Mouse (Mus musculus) c-Kit-positive CD71-positive TER-119-positive erythroid progenitor cells, embryonic 14.5 days (primary cell): ENCODE data around the gene Tmem182.

ENCODE experiments used
- DNase-seq: peaks from one replicate; pipeline ENCODE4 v3.0.0-alpha.2; 2013; ENCODE audit warnings: low spot score

Gene Tmem182

DNA sequence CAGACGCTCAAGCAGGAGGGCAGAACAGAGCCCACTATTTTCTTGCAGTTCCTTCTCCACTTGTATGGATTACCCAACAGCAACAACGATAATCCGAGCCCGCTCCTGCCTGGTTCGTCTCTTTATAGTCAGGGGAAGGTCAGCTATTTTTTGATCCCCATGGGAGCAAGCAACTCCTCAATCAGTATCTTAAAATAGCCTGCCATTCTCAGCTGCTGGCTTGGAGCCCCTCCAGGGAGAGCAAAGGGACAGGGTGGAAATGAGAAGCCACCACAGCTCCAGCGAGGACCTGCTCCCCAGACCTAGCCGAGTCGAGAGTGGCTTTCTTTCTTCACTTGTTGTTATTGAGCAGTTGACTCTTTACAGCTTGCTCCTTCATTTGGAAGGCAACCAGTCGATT is at the start of gene Tmem182:
TSS of gene Tmem182 (plus strand) at position 251 of the 400 bp plus-strand sequence.
- no peak for DNase-seq

- DNase-seq, result no peak
These were observed 45.5 kb upstream of the Tmem182 start for GRCm38 (mm10) chr1:40759751-40760445.

DNA sequence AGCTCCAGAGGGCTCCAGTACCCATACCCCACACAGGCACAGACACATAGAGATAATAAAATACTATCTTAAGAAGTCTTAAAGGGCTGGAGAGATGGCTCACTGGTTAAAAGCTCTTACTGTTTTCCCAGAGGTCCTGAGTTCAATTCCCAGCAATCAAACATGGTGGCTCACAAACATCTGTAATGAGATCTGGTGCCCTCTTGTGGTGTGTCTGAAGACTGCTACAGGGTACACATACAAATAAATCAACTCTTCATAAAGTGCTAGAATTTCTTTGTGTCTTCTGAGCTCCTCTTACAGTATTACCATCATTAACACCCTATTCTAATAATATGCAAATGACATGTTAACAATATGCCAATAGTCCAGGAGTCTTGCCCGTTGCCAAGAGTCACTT is 41.4 kb upstream of the Tmem182 start:
- no peak for DNase-seq

DNA sequence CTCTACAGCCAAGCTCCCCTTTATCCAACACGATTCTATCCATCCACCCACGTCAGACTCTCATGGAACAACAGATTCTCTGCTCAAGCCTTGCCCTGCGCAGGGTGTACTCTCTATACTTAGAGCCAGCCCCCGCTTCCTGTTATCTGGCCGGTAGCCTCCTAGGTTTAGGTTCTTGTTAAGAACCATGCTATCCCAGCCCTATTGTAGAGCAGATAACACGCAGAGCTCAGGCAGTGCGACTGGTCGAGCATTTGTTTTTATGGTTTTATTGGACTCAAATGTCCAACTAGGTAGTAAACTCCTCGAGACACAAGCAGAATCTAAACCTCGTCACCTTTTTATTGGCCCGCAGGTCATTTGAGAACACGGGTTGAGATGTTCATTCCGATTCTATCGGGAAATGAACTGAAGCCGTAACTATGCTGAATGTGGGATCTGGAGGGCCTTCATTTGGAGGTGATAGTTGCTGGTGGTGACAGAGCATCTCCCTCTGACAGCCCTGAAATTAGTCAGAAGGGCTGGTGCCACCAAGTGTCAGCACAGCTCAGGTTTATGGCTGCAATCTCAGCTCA is 40.6 kb upstream of the Tmem182 start:
- DNase-seq, result no peak

GRCm38 (mm10) chr1:40765521-40765920 is 39.9 kb upstream of the Tmem182 start:
- no peak for DNase-seq

DNA sequence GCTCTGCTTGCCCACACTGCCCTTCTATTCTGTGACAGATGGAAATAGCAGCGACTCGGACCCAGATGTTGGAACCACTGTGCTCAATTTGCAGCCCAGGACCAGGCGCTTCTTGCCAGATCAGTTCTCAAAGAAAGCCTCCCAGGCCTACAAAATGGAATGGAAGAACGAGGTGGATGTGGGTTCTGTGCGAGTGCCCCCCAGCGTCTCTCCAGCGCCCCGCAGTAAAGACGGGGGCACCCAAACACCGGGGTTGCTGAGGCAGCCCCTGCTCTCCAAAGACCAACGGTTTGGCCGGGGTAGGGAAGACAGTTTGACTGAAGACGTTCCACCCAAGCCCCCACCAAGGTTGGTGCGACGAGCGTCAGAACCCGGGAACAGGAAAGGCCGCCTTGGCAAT is 37.8 kb upstream of the Tmem182 start:
- no peak for DNase-seq

GRCm38 (mm10) chr1:40768606-40769005 is 36.8 kb upstream of the Tmem182 start:
- DNase-seq, result peak; percentile 59

DNA sequence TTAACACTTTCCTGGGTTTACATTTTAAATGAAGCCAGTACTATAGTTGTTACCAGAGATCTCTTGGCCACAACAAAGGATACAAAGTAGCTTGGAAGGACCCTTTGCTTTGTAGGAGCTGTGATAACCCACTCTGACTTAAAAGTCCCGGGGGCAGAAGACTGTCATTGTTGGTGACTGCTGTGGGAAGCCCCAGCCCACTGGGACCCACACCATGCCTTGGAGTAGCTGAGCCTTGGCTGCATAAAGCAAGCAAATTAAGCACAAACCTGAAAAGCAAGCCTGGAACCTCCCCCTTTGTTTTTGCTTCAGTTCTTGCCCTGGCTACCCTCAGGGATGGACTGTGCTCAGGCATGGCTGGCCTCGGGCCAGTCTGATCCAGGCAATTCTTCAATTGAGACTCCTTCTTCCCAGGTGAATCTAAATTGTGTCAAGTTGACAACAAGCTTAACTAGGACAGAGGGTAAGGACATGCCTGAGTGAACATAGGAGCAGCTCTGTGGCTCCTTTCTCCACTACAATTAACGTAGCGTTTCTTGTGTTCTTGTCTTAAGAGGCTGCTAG is 36.0 kb upstream of the Tmem182 start:
- no peak for DNase-seq

DNA sequence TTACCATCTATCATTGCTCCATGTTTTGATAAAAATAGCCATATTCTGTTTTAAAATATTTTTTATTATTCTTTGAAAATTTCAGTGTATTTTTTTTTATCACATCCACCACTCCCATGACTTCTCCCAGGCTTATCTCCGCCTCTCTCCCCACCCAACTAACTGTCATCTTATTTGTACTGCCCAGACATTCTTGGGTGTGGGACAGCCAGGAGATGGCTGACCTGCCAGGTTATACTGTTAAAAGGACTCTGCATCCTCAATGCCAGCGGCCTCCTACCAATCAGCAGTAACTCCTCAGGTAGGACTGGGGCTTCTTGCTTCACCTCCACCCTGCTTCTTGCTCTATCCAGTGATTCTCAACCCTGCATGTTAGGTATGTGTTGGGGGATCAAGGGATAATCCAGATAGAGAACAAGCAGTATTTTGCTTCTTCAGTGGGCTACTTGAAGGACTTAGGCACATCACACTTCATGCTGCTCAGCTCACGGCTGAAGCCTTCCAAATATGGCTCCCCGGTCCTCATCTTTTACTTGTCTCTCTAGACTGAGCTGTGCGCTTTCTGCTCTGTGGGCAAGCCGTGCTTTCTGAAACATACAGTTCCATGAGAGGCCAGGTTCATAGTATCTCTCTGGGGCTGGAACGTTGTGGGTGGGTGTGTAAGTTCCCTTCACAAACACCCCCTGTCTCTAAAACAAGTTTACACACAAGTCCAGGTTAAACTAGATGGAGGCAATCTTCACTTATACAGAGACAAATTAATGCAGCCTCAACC is 34.0 kb upstream of the Tmem182 start:
- peak; percentile 49 for DNase-seq

GRCm38 (mm10) chr1:40773234-40773633 is 32.2 kb upstream of the Tmem182 start:
- DNase-seq, result no peak

GRCm38 (mm10) chr1:40774040-40774439 is 31.4 kb upstream of the Tmem182 start:
- no peak for DNase-seq

- DNase-seq, result no peak
These were observed 29.3 kb upstream of the Tmem182 start for GRCm38 (mm10) chr1:40776102-40776501.

- DNase-seq, result no peak
These were observed 28.6 kb upstream of the Tmem182 start for GRCm38 (mm10) chr1:40776763-40777162.

GRCm38 (mm10) chr1:40783450-40783849 is 22.0 kb upstream of the Tmem182 start:
- DNase-seq, result no peak

DNA sequence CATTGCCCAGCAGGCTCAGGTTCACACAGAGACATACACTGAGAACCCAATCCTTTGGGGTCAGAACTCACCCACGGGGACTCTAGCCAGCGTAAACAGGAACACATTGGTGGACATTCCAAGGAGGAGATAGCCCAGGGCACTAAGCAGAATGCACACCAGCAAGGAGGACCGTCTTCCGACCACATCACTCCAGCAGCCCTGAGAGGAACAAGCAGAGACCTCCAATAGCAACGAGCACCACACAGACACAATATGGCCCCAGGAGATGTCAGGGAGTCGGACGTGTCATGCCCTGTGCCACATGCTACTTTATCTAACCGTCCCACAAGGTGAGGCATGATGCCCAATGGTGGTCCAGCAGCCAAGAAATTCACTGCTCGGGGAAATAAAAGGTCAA is 21.1 kb upstream of the Tmem182 start:
- no peak for DNase-seq

DNA sequence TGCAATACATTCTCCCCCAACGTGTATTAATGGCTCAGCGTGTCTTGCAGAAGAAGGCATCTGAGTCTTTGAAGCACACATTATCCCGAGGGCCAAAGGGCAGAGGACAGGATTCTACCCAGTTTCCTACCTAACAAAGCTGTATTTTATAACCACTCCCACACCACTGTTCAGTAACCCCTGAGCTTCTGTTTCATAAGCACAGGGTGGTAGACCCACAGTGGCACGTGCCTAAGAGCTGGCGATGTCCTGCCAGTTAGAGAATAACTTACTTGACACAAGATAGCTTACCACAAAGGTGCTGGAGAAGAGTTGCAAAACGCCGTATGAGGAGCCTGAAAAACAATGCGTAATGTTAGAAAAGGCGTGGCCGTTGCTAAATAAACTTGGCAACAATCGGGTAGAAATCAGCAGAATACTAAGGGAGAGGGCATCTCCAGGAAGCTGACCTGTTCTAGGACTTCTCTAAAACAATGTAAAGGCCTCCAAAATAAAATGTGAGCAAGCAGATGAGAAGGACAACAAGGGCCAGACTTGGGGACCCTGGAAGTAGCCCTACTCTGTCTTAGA is 19.4 kb upstream of the Tmem182 start:
- no peak for DNase-seq

DNA sequence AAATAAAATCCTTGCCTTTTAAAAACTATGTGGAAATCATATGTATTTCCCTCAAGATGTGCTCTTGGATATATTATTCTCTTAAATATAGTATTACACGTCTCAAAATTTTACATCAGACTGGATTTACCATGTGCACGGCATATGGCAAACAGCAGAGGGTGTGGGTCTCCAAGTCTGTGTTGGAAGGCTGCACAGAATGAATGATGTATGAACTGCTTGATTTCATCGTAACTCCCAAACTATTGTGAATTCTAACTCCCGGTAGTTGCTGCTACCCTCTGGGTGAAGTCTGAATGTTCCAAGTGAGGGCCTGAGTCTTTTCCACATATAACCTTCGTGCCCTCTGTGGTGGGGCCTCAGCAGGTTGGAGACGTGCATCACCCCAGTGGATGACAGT is 16.4 kb upstream of the Tmem182 start:
- DNase-seq, result no peak

GRCm38 (mm10) chr1:40789666-40790233 is 15.7 kb upstream of the Tmem182 start:
- no peak for DNase-seq

GRCm38 (mm10) chr1:40790324-40791141 is 14.9 kb upstream of the Tmem182 start, which contains the start of gene Mfsd9:
Mfsd9 (minus strand) TSS chr1:40790687.
- DNase-seq, result peak; percentile 84

DNA sequence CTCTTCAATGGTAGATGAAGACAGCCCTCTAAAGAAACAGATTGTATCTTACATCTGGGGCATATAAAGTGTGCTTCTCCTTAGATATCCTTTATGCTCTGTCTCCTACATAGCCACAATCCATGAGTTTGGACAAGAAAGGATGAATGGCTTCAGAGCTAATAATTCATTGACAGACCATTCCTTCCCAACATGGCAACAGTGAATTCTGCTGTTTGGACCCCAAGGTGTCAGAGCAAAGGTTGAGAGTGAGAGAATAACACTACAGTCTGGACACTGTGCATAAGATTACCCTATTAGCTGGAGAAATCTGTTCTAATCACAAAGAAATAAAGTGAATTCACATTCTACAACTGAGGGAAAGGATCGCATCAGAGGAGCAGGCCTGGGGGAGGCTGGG is 9.9 kb upstream of the Tmem182 start:
- no peak for DNase-seq

- DNase-seq, result peak; percentile 57
These were observed 8.1 kb upstream of the Tmem182 start for GRCm38 (mm10) chr1:40797348-40797747.
